Mouse (Mus musculus): ENCODE measurements at regions not wholly inside any gene's neighbourhood (a gene's known extent, or its start where the extent isn't known, plus 50 kb on each side); places are given as distances from the start of the nearest gene placed in this dataset.

DNA sequence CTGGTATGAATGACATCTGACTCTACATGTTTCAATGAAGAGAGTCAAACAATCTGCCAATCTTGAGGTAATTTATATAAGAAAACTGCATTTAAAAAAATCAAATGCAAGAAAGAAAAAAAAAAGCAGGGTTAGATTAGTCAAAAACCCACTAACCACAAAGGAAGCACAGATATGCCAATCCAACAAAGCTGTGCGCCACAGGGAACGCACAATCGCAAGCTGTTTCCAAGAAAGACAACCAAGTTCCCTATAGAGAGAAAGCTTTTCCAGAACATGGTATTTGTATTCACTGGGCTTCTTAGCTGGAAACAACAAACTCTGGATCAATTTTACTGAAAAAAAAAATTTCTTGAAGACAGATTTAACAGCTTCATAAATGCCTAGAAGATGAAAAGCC is 267.0 kb downstream of the Pik3r1 start:
- no peak for TF ChIP-seq POLR2A (IDR thresholded peaks at IDR 0.05; ENCODE audit: insufficient read length, low read depth)
- TF ChIP-seq TCF12 (IDR thresholded peaks at IDR 0.05; ENCODE audit: insufficient read depth, poor library complexity, severe bottlenecking), result no peak
- TF ChIP-seq E2F4 (IDR thresholded peaks at IDR 0.05; ENCODE audit: insufficient read depth), result no peak
- no peak for TF ChIP-seq MAX (IDR thresholded peaks at IDR 0.05; ENCODE audit: low read depth)
- no peak for TF ChIP-seq MYOD1 (IDR thresholded peaks at IDR 0.05; ENCODE audit: control insufficient read depth in 1 of 3, insufficient read length in 2 of 3, low read depth in 2 of 3)
- TF ChIP-seq USF1 (IDR thresholded peaks at IDR 0.05; ENCODE audit: low read depth), result no peak
- no peak for TF ChIP-seq MYOG (IDR thresholded peaks at IDR 0.05; ENCODE audit: control insufficient read depth in 1 of 3, insufficient read depth in 1 of 3, insufficient read length in 2 of 3, low read depth in 2 of 3)
- no peak for TF ChIP-seq REST (IDR thresholded peaks at IDR 0.05; ENCODE audit: insufficient read depth, insufficient read length)
